Mouse (Mus musculus): ENCODE results near the gene Ctnnb1. TPM values are rescaled to one million over a fixed set of nuclear protein-coding genes. Genes with fewer than 3 reads are reported as not detected.
"Not testable (repeated sequence)": the region's sequence is repeated elsewhere in the genome, so short reads cannot be mapped to it uniquely, and the experiment has no call there.

Gene Ctnnb1
- polyA plus RNA-seq, 1 experiment from 2014 or later = 694 TPM

DNA sequence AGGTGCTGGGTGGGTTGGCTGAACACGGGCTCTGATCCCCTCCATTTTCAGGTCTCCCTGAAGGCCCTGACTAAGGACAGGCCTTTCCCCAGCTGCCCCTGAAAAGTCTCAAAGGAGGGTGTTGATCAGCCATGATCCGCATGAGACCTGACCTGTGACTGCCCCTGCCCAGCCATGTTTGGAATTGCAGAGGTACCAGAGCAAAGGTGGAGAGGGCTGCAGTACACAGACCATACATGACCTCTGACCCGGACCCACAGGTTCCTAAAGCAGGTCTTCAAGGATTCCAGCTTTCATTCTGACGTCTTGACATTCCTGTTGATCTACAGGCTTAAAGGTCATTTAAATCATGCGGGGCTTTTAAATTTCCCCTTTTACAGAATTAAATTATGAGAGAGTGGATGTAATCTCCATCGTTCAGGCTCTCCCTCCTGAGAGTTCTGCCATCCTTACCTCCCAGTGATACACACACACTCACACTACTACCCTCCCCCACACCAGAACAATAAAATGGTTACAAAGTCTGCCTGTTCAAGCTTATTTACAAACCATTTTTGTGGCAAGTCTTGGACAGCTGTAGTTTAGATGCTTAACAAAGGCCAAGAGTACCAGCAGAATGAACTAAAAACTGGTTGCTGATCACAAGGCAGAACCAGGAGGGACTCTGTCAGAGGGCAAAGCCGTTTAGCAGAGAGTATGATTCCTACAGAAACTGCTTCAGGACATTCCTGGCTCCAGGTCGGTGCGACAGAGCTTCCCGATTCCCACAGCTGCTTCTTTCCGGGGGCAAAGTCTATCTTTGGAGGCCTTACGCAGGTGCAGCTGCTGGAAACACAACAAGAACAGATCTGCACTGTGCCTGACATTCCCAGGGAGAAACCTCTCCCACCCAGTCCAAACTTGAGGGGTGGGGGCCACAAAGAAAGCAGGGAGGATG lies 28.4 kb upstream of the Ctnnb1 start:
- no peak for ATAC-seq (ENCODE audit: low FRiP score, low read depth)
- H3K9ac ChIP-seq = no peak overlapping the region
- H3K9me3 ChIP-seq = no peaks in the 10 kb centered on the region
- H3K4me2 ChIP-seq (replicated peaks) = no peak overlapping the region
- H3K27ac ChIP-seq = no peak overlapping the region
- H3K36me3 ChIP-seq = no peaks in the 10 kb centered on the region
- H3K27me3 ChIP-seq = no peaks in the 10 kb centered on the region
- 57% methylated on average over 12 of the region's 12 CpGs for WGBS
- H3K4me3 ChIP-seq = no peak overlapping the region
- 0 out of 2 replicates have a peak, but pooled peaks cover 7% of the 10 kb centered on the region for H3K4me1 ChIP-seq

DNA sequence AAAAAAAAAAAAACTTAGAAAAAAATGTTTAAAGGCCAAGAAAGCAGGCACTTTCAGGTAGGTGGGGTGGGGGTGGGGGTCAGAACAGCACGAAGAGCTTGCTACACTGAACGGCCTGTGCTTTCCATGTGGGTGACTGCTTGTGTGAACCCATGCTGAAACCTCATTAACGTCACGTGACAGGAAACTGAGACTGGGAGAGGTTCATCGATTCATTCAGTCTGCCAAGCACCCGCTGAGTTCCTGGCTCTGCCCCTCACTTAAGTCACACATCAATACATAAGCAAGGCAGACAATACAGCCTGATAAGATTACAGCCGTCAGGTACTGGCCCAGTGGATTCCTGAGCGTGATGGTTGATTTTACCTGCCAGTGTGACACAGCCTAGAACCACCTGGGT lies 26.5 kb upstream of the Ctnnb1 start:
- Histone ChIP-seq H3K4me2 (replicated peaks) (no peak overlapping the region), H3K36me3 (no peaks in the 10 kb centered on the region), H3K27ac (no peak overlapping the region), H3K9me3 (no peaks in the 10 kb centered on the region), H3K4me1 (0 out of 2 replicates have a peak, but pooled peaks cover 7% of the 10 kb centered on the region), H3K9ac (no peak overlapping the region), H3K4me3 (no peak overlapping the region), H3K27me3 (no peaks in the 10 kb centered on the region)
- no peak for ATAC-seq (ENCODE audit: low FRiP score, low read depth)
- 79% methylated on average over 8 of the region's 8 CpGs for WGBS

DNA sequence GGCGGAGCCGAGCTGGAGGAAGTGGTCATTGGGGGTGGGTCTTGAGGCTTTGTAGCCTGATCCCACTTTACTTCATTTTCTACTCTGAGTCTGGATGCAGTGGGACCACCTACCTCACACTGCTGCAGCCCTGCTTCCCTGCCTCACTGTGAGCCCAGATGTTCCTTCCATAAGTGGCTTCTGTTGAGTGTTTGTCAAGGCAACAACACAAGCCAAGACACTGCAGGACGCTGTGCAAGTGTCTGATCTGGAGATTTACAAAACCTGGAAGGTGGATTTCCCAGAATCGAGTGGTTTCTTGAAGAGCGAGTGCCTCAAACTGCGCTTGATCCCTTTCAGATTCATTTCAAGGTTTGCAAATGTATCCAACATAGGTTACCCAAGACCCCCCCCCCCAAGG lies 20.6 kb upstream of the Ctnnb1 start:
- Histone ChIP-seq H3K4me2 (replicated peaks) (no peak overlapping the region), H3K9me3 (no peaks in the 10 kb centered on the region; the same call in 1 of the 2 replicates), H3K27me3 (no peaks in the 10 kb centered on the region), H3K4me3 (no peak overlapping the region), H3K27ac (no peak overlapping the region), H3K9ac (no peak overlapping the region), H3K36me3 (no peaks in the 10 kb centered on the region), H3K4me1 (no peaks in the 10 kb centered on the region)
- WGBS = 82% methylated on average over 6 of the region's 6 CpGs
- no peak for ATAC-seq (ENCODE audit: low FRiP score, low read depth)

DNA sequence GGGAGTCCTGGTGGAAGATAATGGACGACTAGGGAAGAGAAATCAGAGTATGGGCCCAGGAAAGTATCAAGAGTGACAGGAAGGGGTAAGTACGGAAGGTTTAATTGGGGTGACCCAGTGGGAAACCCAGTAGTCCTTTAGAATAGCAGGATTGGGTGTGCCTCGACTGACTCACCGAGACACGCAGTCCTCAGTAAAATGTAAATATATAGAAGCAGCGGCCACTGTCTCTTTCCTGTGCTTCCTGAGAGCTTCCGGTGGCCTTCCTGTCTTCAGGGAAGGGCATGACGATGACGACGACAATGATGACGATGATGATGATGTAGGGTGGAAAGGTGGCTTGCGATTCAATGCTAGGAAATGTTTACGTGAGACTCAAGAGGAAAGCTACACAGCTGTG lies 15.9 kb upstream of the Ctnnb1 start:
- no peak overlapping the region for H3K27ac ChIP-seq
- H3K4me1 ChIP-seq = no peaks in the 10 kb centered on the region
- 82% methylated on average over 13 of the region's 13 CpGs for WGBS
- H3K4me3 ChIP-seq = no peak overlapping the region
- no peaks in the 10 kb centered on the region for H3K36me3 ChIP-seq
- H3K9me3 ChIP-seq = peaks cover 5% of the 10 kb centered on the region
- no peak for ATAC-seq (ENCODE audit: low FRiP score, low read depth)
- H3K9ac ChIP-seq = no peak overlapping the region
- no peak overlapping the region for H3K4me2 ChIP-seq (replicated peaks)
- H3K27me3 ChIP-seq = no peaks in the 10 kb centered on the region

DNA sequence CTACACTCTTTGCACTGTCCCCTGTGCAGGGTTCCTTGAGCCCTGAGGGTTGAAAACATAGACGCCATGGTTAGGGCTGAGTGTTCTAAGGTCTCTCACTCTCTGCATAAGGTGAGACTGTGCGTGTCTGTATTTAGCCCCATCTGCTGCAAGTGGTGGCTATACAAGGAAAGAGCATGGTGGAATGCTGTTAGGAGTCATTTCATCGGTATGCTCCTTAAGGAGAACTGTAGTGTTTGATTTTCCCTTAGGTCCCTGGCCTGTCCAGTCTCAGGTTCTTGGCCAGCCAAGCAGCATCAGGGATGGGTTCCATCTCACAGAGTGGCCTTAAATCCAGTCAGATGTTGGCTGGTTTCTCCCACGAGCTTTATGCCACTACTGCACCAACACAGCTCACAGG lies 14.6 kb upstream of the Ctnnb1 start:
- no peak for ATAC-seq (ENCODE audit: low FRiP score, low read depth)
- peaks cover 5% of the 10 kb centered on the region; the same call in 1 of the 2 replicates for H3K9me3 ChIP-seq
- peaks cover 9% of the 10 kb centered on the region for H3K4me1 ChIP-seq
- H3K27me3 ChIP-seq = no peaks in the 10 kb centered on the region
- no peak overlapping the region for H3K4me3 ChIP-seq
- WGBS = 89% methylated on average over 4 of the region's 4 CpGs
- H3K36me3 ChIP-seq = no peaks in the 10 kb centered on the region
- no peak overlapping the region for H3K9ac ChIP-seq
- H3K4me2 ChIP-seq (replicated peaks) = no peak overlapping the region
- H3K27ac ChIP-seq = no peak overlapping the region

DNA sequence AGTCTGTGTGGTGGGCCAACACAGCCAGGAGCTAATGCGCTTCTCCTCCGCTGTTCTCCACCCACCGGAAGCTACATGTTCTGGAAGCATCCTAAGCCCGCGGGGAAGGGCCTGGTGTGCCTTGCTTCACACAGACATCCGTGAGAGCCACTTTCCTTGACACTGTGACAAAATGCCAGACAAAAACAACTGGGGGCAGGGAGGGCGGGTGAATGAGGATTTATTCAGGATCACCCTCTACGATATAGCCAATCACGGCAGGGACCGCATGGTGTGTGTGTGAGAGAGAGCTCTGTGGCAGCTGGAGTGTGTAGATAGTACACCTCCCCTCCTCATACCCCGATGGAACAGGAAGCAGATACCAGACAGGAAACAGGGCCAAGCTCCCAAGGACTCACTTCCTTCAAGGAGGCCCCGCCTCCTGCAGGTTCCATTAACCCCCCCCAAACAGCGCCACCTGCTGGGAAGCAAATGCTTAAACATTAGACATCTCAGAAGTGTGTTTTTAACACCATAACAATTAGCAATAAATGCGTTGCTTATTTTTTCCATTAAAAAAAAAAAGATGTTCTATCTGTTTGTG lies 14.0 kb upstream of the Ctnnb1 start:
- ATAC-seq (ENCODE audit: low FRiP score, low read depth) = no peak
- no peak overlapping the region for H3K9ac ChIP-seq
- no peaks in the 10 kb centered on the region for H3K36me3 ChIP-seq
- no peaks in the 10 kb centered on the region for H3K27me3 ChIP-seq
- peaks cover 5% of the 10 kb centered on the region; the same call in 1 of the 2 replicates for H3K9me3 ChIP-seq
- H3K27ac ChIP-seq = no peak overlapping the region
- no peak overlapping the region for H3K4me3 ChIP-seq
- WGBS = 86% methylated on average over 14 of the region's 14 CpGs
- H3K4me2 ChIP-seq (replicated peaks) = no peak overlapping the region
- H3K4me1 ChIP-seq = peaks cover 9% of the 10 kb centered on the region

DNA sequence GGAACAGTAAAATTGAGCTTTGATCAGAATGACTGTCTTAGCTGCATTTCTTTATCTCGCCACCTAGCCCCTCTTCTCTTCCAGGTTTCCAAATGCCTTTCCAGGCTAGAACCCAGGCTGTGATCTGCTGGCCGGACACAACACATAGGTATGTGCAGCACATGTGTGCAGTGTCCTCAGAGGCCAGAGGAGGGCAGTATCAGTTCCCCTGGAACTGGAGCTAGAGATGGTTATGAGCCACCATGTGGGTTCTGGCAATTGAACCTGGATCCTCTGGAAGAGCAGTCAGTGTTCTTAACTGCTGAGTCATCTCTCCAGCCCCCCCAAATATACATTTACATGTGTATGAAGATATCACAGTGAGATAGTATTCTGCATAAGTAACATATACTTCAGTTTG lies 11.4 kb upstream of the Ctnnb1 start:
- WGBS = 96% methylated on average over 2 of the region's 2 CpGs
- H3K4me3 ChIP-seq; ATAC-seq (ENCODE audit: low FRiP score, low read depth); H3K27me3 ChIP-seq; H3K4me1 ChIP-seq; H3K4me2 ChIP-seq (replicated peaks); H3K9ac ChIP-seq; H3K36me3 ChIP-seq; H3K27ac ChIP-seq; H3K9me3 ChIP-seq: not testable (repeated sequence)

DNA sequence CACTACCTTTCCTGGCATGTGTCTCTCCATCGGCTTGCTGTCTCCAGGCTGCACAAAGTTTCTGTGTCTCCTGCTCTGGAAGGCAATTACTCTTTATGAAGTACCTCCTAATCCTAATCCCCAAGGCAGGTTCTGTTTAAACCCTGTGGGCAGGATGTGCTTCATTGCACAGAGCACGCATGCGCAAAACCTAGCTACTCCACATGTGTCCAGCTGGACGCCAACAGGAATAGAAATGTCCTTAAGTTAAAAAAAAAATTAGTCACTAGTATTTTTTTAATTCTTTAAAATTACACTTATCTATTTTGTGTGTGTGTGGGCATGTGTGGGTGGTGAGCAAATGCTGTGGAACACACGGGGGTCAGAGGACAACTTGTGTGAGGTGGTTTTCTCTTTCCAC lies 10.8 kb upstream of the Ctnnb1 start:
- Histone ChIP-seq H3K4me2 (replicated peaks) (no peak overlapping the region), H3K9ac (no peak overlapping the region), H3K4me1 (peaks cover 15% of the 10 kb centered on the region), H3K36me3 (no peaks in the 10 kb centered on the region), H3K27ac (no peak overlapping the region), H3K4me3 (no peak overlapping the region), H3K27me3 (no peaks in the 10 kb centered on the region), H3K9me3 (peaks cover 5% of the 10 kb centered on the region; the same call in 1 of the 2 replicates)
- no peak for ATAC-seq (ENCODE audit: low FRiP score, low read depth)
- WGBS = 76% methylated on average over 5 of the region's 5 CpGs

DNA sequence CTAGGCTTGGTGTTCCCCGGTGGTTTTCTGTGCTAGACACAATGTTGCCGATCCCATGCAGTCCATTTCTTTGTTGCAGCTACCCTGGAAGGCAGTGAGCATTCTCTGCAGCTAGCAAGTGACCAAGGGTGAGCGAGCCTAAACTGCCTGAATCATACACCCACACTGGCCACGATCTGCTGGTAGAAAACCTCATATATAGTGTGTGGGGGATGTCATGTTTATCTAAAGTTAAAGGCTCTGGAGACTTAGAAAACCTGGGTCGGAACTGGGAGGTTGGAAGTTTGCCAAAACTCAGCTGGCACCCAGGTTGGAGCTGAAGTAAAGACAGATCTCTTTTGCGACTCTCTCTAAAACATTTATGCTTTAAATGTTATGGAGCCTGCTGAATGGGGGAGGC lies 10.4 kb upstream of the Ctnnb1 start:
- WGBS = 33% methylated on average over 6 of the region's 6 CpGs
- no peak for ATAC-seq (ENCODE audit: low FRiP score, low read depth)
- Histone ChIP-seq H3K4me2 (replicated peaks) (no peak overlapping the region), H3K4me3 (no peak overlapping the region), H3K27me3 (no peaks in the 10 kb centered on the region), H3K9me3 (peaks cover 5% of the 10 kb centered on the region; the same call in 1 of the 2 replicates), H3K36me3 (no peaks in the 10 kb centered on the region), H3K9ac (no peak overlapping the region), H3K27ac (no peak overlapping the region), H3K4me1 (peaks cover 15% of the 10 kb centered on the region)

DNA sequence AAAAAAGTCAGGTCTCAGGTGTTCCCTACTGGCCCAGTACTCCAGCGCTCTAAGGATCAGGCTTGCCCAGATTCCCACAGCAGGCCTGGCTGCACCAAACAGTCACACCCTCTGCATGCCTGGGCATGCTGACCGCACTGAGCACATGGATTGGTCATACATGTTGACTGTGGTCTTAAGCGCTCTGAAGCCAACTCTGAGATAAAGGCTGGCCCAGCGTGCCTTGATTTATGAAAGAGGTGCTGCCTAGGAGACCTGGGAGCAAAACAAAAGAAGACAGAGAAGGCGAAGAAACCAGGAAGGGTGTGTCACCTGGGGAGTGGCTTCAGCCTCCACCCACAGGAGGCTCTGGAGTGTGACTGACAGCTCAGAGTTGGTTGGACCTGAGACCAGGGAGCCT lies 9.9 kb upstream of the Ctnnb1 start:
- WGBS = 76% methylated on average over 5 of the region's 5 CpGs
- H3K9ac ChIP-seq = no peak overlapping the region
- no peak for ATAC-seq (ENCODE audit: low FRiP score, low read depth)

DNA sequence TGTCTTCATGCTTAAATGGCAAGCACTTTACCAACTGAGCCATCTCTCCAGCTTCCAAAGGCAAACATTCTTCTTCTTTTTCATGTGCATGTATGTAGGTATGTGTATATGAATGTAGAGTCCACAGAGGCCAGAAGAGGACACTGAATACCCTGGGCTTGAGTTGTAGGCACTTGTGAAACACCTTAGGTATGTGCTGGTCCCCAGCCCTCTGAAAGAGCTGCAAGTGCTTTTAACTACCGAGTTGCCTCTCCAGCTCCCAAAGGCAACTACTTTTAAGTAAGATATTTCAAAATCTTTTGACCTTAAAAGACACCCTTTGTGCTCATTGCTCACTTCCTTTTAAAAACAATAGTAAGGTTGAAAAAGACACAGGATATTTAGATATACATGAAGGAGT lies 2.9 kb upstream of the Ctnnb1 start:
- Histone ChIP-seq H3K27ac (no peak overlapping the region), H3K9ac (no peak overlapping the region), H3K9me3 (no peaks in the 10 kb centered on the region), H3K27me3 (no peaks in the 10 kb centered on the region), H3K4me3 (no peak overlapping the region), H3K36me3 (no peaks in the 10 kb centered on the region), H3K4me1 (peaks cover 8% of the 10 kb centered on the region; the same call in 1 of the 2 replicates), H3K4me2 (replicated peaks) (no peak overlapping the region)
- WGBS = 58% methylated on average over 1 of the region's 1 CpGs
- ATAC-seq (ENCODE audit: low FRiP score, low read depth) = no peak

More for the DNA sequence above, 9.9 kb upstream of the Ctnnb1 start:
- Histone ChIP-seq H3K27ac (no peak overlapping the region), H3K36me3 (no peaks in the 10 kb centered on the region), H3K4me3 (no peak overlapping the region), H3K27me3 (no peaks in the 10 kb centered on the region), H3K9me3 (peaks cover 5% of the 10 kb centered on the region; the same call in 1 of the 2 replicates), H3K4me1 (peaks cover 15% of the 10 kb centered on the region), H3K4me2 (replicated peaks) (no peak overlapping the region)

DNA sequence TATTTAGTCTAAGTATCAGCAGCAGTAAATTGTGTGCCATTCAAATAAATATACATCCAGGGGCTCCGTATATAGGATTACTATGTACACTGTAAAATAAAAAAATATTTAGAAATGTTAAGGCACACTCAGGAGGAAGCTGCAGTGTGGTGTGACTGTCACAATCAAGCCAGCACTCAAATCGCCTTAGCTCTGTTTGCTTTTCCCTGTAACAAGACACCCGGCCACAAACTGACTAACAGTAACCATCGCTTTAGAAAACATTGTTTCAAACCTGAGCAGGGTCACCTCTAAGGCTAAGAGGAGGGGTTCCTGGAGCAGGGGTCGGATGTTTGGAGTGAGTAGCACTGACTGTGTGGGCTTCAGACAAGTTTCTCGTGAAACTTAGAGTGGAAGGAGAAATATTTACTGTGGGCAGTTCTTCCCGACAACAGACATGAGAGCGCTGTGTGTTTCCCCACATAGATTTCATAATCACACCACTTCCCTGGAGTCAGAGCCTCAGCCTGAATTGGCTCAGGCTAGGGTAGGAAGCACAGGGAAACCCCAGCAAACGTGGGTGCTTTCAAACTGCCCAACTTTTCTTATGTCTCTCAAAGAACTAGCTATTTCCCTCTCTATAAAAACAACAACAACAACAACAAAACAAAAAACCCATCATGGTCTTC lies 1.9 kb upstream of the Ctnnb1 start:
- Histone ChIP-seq H3K4me1 (peaks cover 8% of the 10 kb centered on the region; the same call in 1 of the 2 replicates), H3K9me3 (no peaks in the 10 kb centered on the region), H3K36me3 (no peaks in the 10 kb centered on the region), H3K27me3 (no peaks in the 10 kb centered on the region), H3K4me3 (no peak overlapping the region), H3K4me2 (replicated peaks) (no peak overlapping the region), H3K9ac (no peak overlapping the region), H3K27ac (no peak overlapping the region)
- 23% methylated on average over 9 of the region's 9 CpGs for WGBS
- no peak for ATAC-seq (ENCODE audit: low FRiP score, low read depth)
